ENCODE assay signal across 13 mouse cellular contexts in genomic region chr7:46201649-46202048, GRCm38 (mm10). TPM values are rescaled to one million over a fixed set of nuclear protein-coding genes. Genes with fewer than 3 reads are reported as not detected.
A peak's percentile ranks its signal among the peaks of the same experiment; 100 is the strongest.
DNase-seq lines count a peak whose midpoint lies in the region; ATAC-seq and TF ChIP-seq lines count a peak whose summit lies in the region.
"Had no signal": no experiment of that assay in that cellular context is flagged by ENCODE, and none has a peak within 500 bp of the region (broad histone marks: within the 10 kb centered on the region; RNA-seq: fewer than 3 reads in every experiment).

No protein-coding gene starts in this region.

- H3K4me1 ChIP-seq in lung, postnatal 0 days (ENCODE audit: insufficient read depth, low read depth, low read length) = no peaks in the 10 kb centered on the region
- peaks cover 14% of the 10 kb centered on the region for H3K4me1 ChIP-seq in forebrain, embryonic 12.5 days
- H3K4me1 ChIP-seq in limb, embryonic 14.5 days (ENCODE audit: control insufficient read depth, insufficient read depth, low read length) = no peaks in the 10 kb centered on the region

- ATAC-seq in lung, postnatal 0 days = no peak; the same call in 1 of the 2 replicates
- ATAC-seq in forebrain, embryonic 12.5 days (ENCODE audit: low FRiP score) = peak; percentile 55; the same call in 1 of the 2 replicates
- ATAC-seq in limb, embryonic 14.5 days (ENCODE audit: low FRiP score, low read depth) = no peak
- ATAC-seq in inflammation-experienced regulatory T-cells, adult 6 months = no peak

- WGBS in lung, postnatal 0 days = 18% methylated on average over 14 of the region's 14 CpGs
- 9% methylated on average over 14 of the region's 14 CpGs for WGBS in forebrain, embryonic 12.5 days
- 19% methylated on average over 14 of the region's 14 CpGs for WGBS in limb, embryonic 14.5 days

- no peak overlapping the region for H3K9ac ChIP-seq in lung, postnatal 0 days (replicated peaks; ENCODE audit: low read depth)
- 0 out of 2 replicates have a peak overlapping the region, but pooled peaks have one; percentile 1 for H3K9ac ChIP-seq in forebrain, embryonic 12.5 days
- H3K9ac ChIP-seq in limb, embryonic 14.5 days (ENCODE audit: low read depth, low read length, severe bottlenecking) = peak overlapping the region; percentile 28; the same call in 1 of the 2 replicates

- no peak for TF ChIP-seq EP300 in lung, postnatal 0 days (IDR thresholded peaks at IDR 0.05)

- H3K27ac ChIP-seq in lung, postnatal 0 days (ENCODE audit: low read length) = no peak overlapping the region
- H3K27ac ChIP-seq in forebrain, embryonic 12.5 days = no peak overlapping the region
- H3K27ac ChIP-seq in limb, embryonic 14.5 days (replicated peaks; ENCODE audit: low read depth, low read length) = no peak overlapping the region

- H3K36me3 ChIP-seq in lung, postnatal 0 days (ENCODE audit: insufficient read depth, low read length) = no peaks in the 10 kb centered on the region
- no peaks in the 10 kb centered on the region for H3K36me3 ChIP-seq in forebrain, embryonic 12.5 days (replicated peaks)
- no peaks in the 10 kb centered on the region for H3K36me3 ChIP-seq in limb, embryonic 14.5 days (ENCODE audit: control insufficient read depth, insufficient read depth, low read length)
- H3K36me3 ChIP-seq: G1E had no signal

- H3K9me3 ChIP-seq in lung, postnatal 0 days (ENCODE audit: low read length) = no peaks in the 10 kb centered on the region
- no peaks in the 10 kb centered on the region for H3K9me3 ChIP-seq in forebrain, embryonic 12.5 days
- H3K9me3 ChIP-seq in limb, embryonic 14.5 days (ENCODE audit: control insufficient read depth, low read length) = no peaks in the 10 kb centered on the region
- H3K9me3 ChIP-seq: G1E had no signal

- H3K27me3 ChIP-seq in lung, postnatal 0 days (replicated peaks; ENCODE audit: insufficient read depth, low read length) = no peaks in the 10 kb centered on the region
- no peaks in the 10 kb centered on the region for H3K27me3 ChIP-seq in forebrain, embryonic 12.5 days
- no peaks in the 10 kb centered on the region for H3K27me3 ChIP-seq in limb, embryonic 14.5 days (ENCODE audit: control insufficient read depth, insufficient read depth, low read length)

- no peak for TF ChIP-seq POLR2A in limb, embryonic 14.5 days (IDR thresholded peaks at IDR 0.05; ENCODE audit: borderline replicate concordance, extremely low read depth, insufficient read depth, insufficient read length)

- no peak overlapping the region for H3K4me3 ChIP-seq in lung, postnatal 0 days (ENCODE audit: low read depth, low read length)
- H3K4me3 ChIP-seq in forebrain, embryonic 12.5 days (replicated peaks) = no peak overlapping the region
- no peak overlapping the region for H3K4me3 ChIP-seq in limb, embryonic 14.5 days (replicated peaks; ENCODE audit: low read length)
- H3K4me3 ChIP-seq: myocyte had no signal

- no peak for TF ChIP-seq CTCF in lung, postnatal 0 days (IDR thresholded peaks at IDR 0.05)

- DNase-seq in lung, postnatal 0 days (ENCODE audit: low spot score) = peak; percentile 13
- DNase-seq in lung, postnatal 25 days (ENCODE audit: low spot score) = no peak
- DNase-seq in limb, embryonic 14.5 days (ENCODE audit: low spot score) = no peak
- peak; percentile 7 for DNase-seq in yolk sac, embryonic 10.5 days (ENCODE audit: low spot score)
- no peak for DNase-seq in right cerebral cortex, postnatal 36 days (ENCODE audit: low spot score in 2 of 2)
- no peak for DNase-seq in right cerebral cortex, adult 18-20 months
- DNase-seq: heart, postnatal 36 days had no signal

- no peak overlapping the region for H3K4me2 ChIP-seq in lung, postnatal 0 days (replicated peaks; ENCODE audit: low read depth, low read length)
- peak overlapping the region; percentile 39 for H3K4me2 ChIP-seq in forebrain, embryonic 12.5 days
- peak overlapping the region; percentile 10; the same call in 1 of the 2 replicates for H3K4me2 ChIP-seq in limb, embryonic 14.5 days (replicated peaks; ENCODE audit: low read depth, low read length, severe bottlenecking)

RNA-seq across cellular contexts. Expression of gene Abcc8, which starts 21.8 kb away (rescaled TPM):
- polyA plus RNA-seq in lung, postnatal 0 days (2015; fragmentation: Nextera tagmentation; extraction: Ambion mirVana) = 0.92 and 1.1 TPM in 2 replicates
- 1.4 and 2.5 TPM in 2 replicates for polyA plus RNA-seq in forebrain, embryonic 12.5 days (2016; fragmentation: Nextera tagmentation; extraction: Ambion mirVana)
- polyA plus RNA-seq in limb, embryonic 14.5 days (2012; rRNA removed) = 1.5 and 2.4 TPM in 2 replicates
- 0.98 and 2.6 TPM in 2 replicates for polyA plus RNA-seq in limb, embryonic 14.5 days (2014; fragmentation: Nextera tagmentation; extraction: Ambion mirVana)
- not detected for polyA plus RNA-seq in inflammation-experienced regulatory T-cells, adult 6 months (2017; shearing (Covaris generic))
- polyA plus RNA-seq: G1E; liver, adult 2 months had no signal

RNA-seq across cellular contexts. Expression of gene Ush1c, which starts 36.7 kb away (rescaled TPM):
- 0.13 TPM in 1 of 2 replicates, not detected in the other for polyA plus RNA-seq in lung, postnatal 0 days (2015; fragmentation: Nextera tagmentation; extraction: Ambion mirVana)
- polyA plus RNA-seq in forebrain, embryonic 12.5 days (2016; fragmentation: Nextera tagmentation; extraction: Ambion mirVana) = 2.5 and 2.9 TPM in 2 replicates
- 0.18 and 0.19 TPM in 2 replicates for polyA plus RNA-seq in limb, embryonic 14.5 days (2012; rRNA removed)
- polyA plus RNA-seq in limb, embryonic 14.5 days (2014; fragmentation: Nextera tagmentation; extraction: Ambion mirVana) = 0.12 and 0.18 TPM in 2 replicates
- polyA plus RNA-seq in inflammation-experienced regulatory T-cells, adult 6 months (2017; shearing (Covaris generic)) = not detected
- polyA plus RNA-seq: G1E; liver, adult 2 months; myocyte had no signal

RNA-seq across cellular contexts. Expression of gene Otog, which starts 39.1 kb away (rescaled TPM):
- not detected in 2 replicates for polyA plus RNA-seq in lung, postnatal 0 days (2015; fragmentation: Nextera tagmentation; extraction: Ambion mirVana)
- polyA plus RNA-seq in forebrain, embryonic 12.5 days (2016; fragmentation: Nextera tagmentation; extraction: Ambion mirVana) = 0.17 TPM in 1 of 2 replicates, not detected in the other
- polyA plus RNA-seq in limb, embryonic 14.5 days (2012; rRNA removed) = 2.3 and 3.3 TPM in 2 replicates
- 0.63 and 0.79 TPM in 2 replicates for polyA plus RNA-seq in limb, embryonic 14.5 days (2014; fragmentation: Nextera tagmentation; extraction: Ambion mirVana)
- polyA plus RNA-seq in inflammation-experienced regulatory T-cells, adult 6 months (2017; shearing (Covaris generic)) = not detected
- polyA plus RNA-seq: G1E; liver, adult 2 months; stomach, embryonic 14.5 days had no signal

Comparison
In these comparisons a context has a peak if more than half of its experiments do, and no peak if none do; other contexts are left out.
1. DNase-seq: peak in lung, postnatal 0 days (single experiment) and yolk sac, embryonic 10.5 days (single experiment); none in lung, postnatal 25 days (single experiment), limb, embryonic 14.5 days (single experiment), right cerebral cortex, postnatal 36 days (0 of 2) and right cerebral cortex, adult 18-20 months (single experiment).